In the genomic region with DNA sequence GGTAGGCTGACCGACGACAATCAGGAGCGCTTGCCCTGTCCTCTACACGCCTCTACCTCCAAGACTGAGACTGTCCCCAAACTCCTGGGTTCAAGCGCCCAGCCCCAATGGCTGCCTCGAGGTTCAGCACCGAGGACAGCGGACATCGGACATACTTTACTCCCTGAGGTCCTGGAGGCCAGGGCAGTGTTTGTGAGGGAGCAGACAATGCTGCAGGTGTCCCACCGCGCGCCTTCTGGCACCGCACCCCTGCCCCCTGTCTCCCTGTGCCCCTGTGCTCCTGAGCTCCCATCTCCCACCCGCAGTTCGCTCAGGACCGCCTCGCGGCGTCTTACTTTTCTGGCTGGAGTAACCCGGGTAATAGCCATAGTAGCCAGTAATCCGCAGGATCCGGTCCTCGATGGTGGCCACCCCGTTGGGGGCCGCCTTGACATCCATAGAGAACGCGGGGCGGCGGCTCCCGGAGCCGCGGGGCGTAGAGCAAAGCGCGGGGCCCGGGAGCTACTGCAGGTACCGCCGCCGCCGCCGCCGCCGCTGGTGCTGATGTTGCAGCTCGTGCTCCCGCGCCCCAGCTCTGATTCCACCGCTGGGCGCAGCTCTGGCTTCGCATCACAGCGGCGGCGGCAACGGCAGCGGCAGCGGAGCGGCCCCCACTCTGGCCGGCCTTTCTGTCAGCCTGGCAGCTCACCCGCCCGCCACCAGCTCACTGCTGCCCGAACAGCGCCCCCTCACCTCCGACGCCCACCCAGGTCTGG, we compare ENCODE assay signal across 10 mouse cellular contexts. TPM values are rescaled to one million over a fixed set of nuclear protein-coding genes. Genes with fewer than 3 reads are reported as not detected.
DNase-seq lines count a peak whose midpoint lies in the region; ATAC-seq and TF ChIP-seq lines count a peak whose summit lies in the region.
"Had no signal": no experiment of that assay in that cellular context is flagged by ENCODE, and none has a peak within 500 bp of the region (broad histone marks: within the 10 kb centered on the region; RNA-seq: fewer than 3 reads in every experiment).

No protein-coding gene starts in this region.

- peaks cover 8% of the 10 kb centered on the region for H3K4me1 ChIP-seq in embryonic facial prominence, embryonic 10.5 days
- H3K4me1 ChIP-seq in heart, embryonic 12.5 days (replicated peaks) = peaks cover 7% of the 10 kb centered on the region
- 0 out of 2 replicates have a peak, but pooled peaks cover 4% of the 10 kb centered on the region for H3K4me1 ChIP-seq in kidney, embryonic 14.5 days (ENCODE audit: control insufficient read depth, insufficient read depth, low read length)
- H3K4me1 ChIP-seq in liver, adult 2 months (ENCODE audit: control insufficient read depth, insufficient read depth, low read length) = no peaks in the 10 kb centered on the region
- H3K4me1 ChIP-seq in neural tube, embryonic 11.5 days (ENCODE audit: control insufficient read depth, insufficient read depth, low read length) = no peaks in the 10 kb centered on the region
- H3K4me1 ChIP-seq: megakaryocyte, embryonic 14.5 days had no signal

- no peak overlapping the region for H3K9ac ChIP-seq in heart, embryonic 12.5 days
- no peak overlapping the region for H3K9ac ChIP-seq in kidney, embryonic 14.5 days (ENCODE audit: low read depth, low read length)
- no peak overlapping the region for H3K9ac ChIP-seq in liver, adult 2 months (ENCODE audit: low read depth, low read length)
- peak overlapping the region; percentile 47; the same call in 1 of the 2 replicates for H3K9ac ChIP-seq in neural tube, embryonic 11.5 days (ENCODE audit: low read length)

- intact Hi-C loops in gastrocnemius, postnatal 14 days (cut with DNase I; ENCODE audit: low total_unique reads) = no loop called here

- H3K4me2 ChIP-seq in heart, embryonic 12.5 days = peak overlapping the region; percentile 90
- peak overlapping the region; percentile 58 for H3K4me2 ChIP-seq in kidney, embryonic 14.5 days (replicated peaks; ENCODE audit: low read depth, low read length)
- peak overlapping the region; percentile 81 for H3K4me2 ChIP-seq in neural tube, embryonic 11.5 days (ENCODE audit: low read depth)

- DNase-seq in gastrocnemius, postnatal 14 days = peak; percentile 41
- no peak for DNase-seq in gastrocnemius, postnatal 25 days
- peak; percentile 89 for DNase-seq in embryonic facial prominence, embryonic 10.5 days (ENCODE audit: low spot score)
- peak; percentile 2 for DNase-seq in liver, adult 2 months (ENCODE audit: extremely low read depth, low read depth, low spot score)
- DNase-seq in neural tube, embryonic 11.5 days (ENCODE audit: low spot score) = peak; percentile 75
- peak; percentile 52 for DNase-seq in thymus, postnatal 4 days

- H3K4me3 ChIP-seq in embryonic facial prominence, embryonic 10.5 days = peak overlapping the region; percentile 54
- H3K4me3 ChIP-seq in heart, embryonic 12.5 days = peak overlapping the region; percentile 42
- peak overlapping the region; percentile 27 for H3K4me3 ChIP-seq in kidney, embryonic 14.5 days (ENCODE audit: low read length)
- no peak overlapping the region for H3K4me3 ChIP-seq in liver, adult 2 months (ENCODE audit: insufficient read depth, low read depth, low read length)
- peak overlapping the region; percentile 45 for H3K4me3 ChIP-seq in neural tube, embryonic 11.5 days (ENCODE audit: low read depth, low read length)
- H3K4me3 ChIP-seq: megakaryocyte, embryonic 14.5 days had no signal

- TF ChIP-seq CTCF in liver, adult 2 months (IDR thresholded peaks at IDR 0.05; ENCODE audit: low read depth, low read length) = no peak

- ATAC-seq in heart, embryonic 12.5 days (ENCODE audit: insufficient number of reproducible peaks, low FRiP score) = peak; percentile 66; the same call in 1 of the 2 replicates
- peak; percentile 99 for ATAC-seq in kidney, embryonic 14.5 days (ENCODE audit: low FRiP score, low TSS enrichment)
- peak; percentile 69 for ATAC-seq in neural tube, embryonic 11.5 days (ENCODE audit: insufficient read depth, low FRiP score, low TSS enrichment)

- under 1% methylated on average over 63 of the region's 63 CpGs for WGBS in embryonic facial prominence, embryonic 10.5 days
- under 1% methylated on average over 63 of the region's 63 CpGs for WGBS in heart, embryonic 12.5 days
- WGBS in kidney, embryonic 14.5 days = under 1% methylated on average over 52 of the region's 63 CpGs
- 2% methylated on average over 63 of the region's 63 CpGs for WGBS in liver, adult 2 months
- WGBS in neural tube, embryonic 11.5 days = 1% methylated on average over 54 of the region's 63 CpGs

- H3K27ac ChIP-seq in embryonic facial prominence, embryonic 10.5 days (replicated peaks) = no peak overlapping the region
- H3K27ac ChIP-seq in heart, embryonic 12.5 days (ENCODE audit: poor library complexity, severe bottlenecking) = no peak overlapping the region
- H3K27ac ChIP-seq in kidney, embryonic 14.5 days (ENCODE audit: low read depth, low read length) = no peak overlapping the region
- no peak overlapping the region for H3K27ac ChIP-seq in liver, adult 2 months (replicated peaks; ENCODE audit: insufficient read depth, low read depth, low read length)
- H3K27ac ChIP-seq in neural tube, embryonic 11.5 days (ENCODE audit: low read depth, low read length) = no peak overlapping the region

- peaks cover 19% of the 10 kb centered on the region for H3K27me3 ChIP-seq in embryonic facial prominence, embryonic 10.5 days (replicated peaks; ENCODE audit: low read depth, poor library complexity, severe bottlenecking)
- peaks cover 9% of the 10 kb centered on the region for H3K27me3 ChIP-seq in heart, embryonic 12.5 days (replicated peaks)
- H3K27me3 ChIP-seq in kidney, embryonic 14.5 days (ENCODE audit: control insufficient read depth, insufficient read depth, low read length) = peaks cover 8% of the 10 kb centered on the region
- H3K27me3 ChIP-seq in liver, adult 2 months (ENCODE audit: control insufficient read depth, insufficient read depth, low read length) = peaks cover 4% of the 10 kb centered on the region; the same call in 1 of the 2 replicates
- no peaks in the 10 kb centered on the region for H3K27me3 ChIP-seq in neural tube, embryonic 11.5 days (ENCODE audit: control insufficient read depth, insufficient read depth, low read length)

- H3K36me3 ChIP-seq in embryonic facial prominence, embryonic 10.5 days (replicated peaks) = no peaks in the 10 kb centered on the region
- H3K36me3 ChIP-seq in heart, embryonic 12.5 days = no peaks in the 10 kb centered on the region
- H3K36me3 ChIP-seq in kidney, embryonic 14.5 days (ENCODE audit: control insufficient read depth, insufficient read depth, low read length) = no peaks in the 10 kb centered on the region
- H3K36me3 ChIP-seq in liver, adult 2 months (ENCODE audit: control insufficient read depth, insufficient read depth, low read length) = no peaks in the 10 kb centered on the region
- no peaks in the 10 kb centered on the region for H3K36me3 ChIP-seq in neural tube, embryonic 11.5 days (ENCODE audit: control insufficient read depth, insufficient read depth, low read length)

- H3K9me3 ChIP-seq in embryonic facial prominence, embryonic 10.5 days = no peaks in the 10 kb centered on the region
- H3K9me3 ChIP-seq in heart, embryonic 12.5 days (replicated peaks) = no peaks in the 10 kb centered on the region
- H3K9me3 ChIP-seq in kidney, embryonic 14.5 days (ENCODE audit: control insufficient read depth, low read length) = no peaks in the 10 kb centered on the region
- no peaks in the 10 kb centered on the region for H3K9me3 ChIP-seq in neural tube, embryonic 11.5 days (ENCODE audit: control insufficient read depth, low read length)

- H3K79me2 ChIP-seq in liver, adult 2 months (ENCODE audit: control insufficient read depth, insufficient read depth, low read length) = no peaks in the 10 kb centered on the region

- TF ChIP-seq POLR2A in liver, adult 2 months (IDR thresholded peaks at IDR 0.05; ENCODE audit: extremely low read depth, insufficient read depth, low read length) = no peak

RNA-seq across cellular contexts. Expression of a gene that starts 0.5 kb away (rescaled TPM):
- not detected for total RNA-seq in gastrocnemius, postnatal 14 days (2021)
- not detected for total RNA-seq in gastrocnemius, postnatal 25 days (2021)
- 0.07 TPM in 1 of 2 replicates, not detected in the other for polyA plus RNA-seq in embryonic facial prominence, embryonic 10.5 days (2016; fragmentation: Nextera tagmentation; extraction: Ambion mirVana)
- polyA plus RNA-seq in heart, embryonic 12.5 days (2016; fragmentation: Nextera tagmentation; extraction: Ambion mirVana) = 0.21 TPM in 1 of 2 replicates, not detected in the other
- not detected in 2 replicates for polyA plus RNA-seq in kidney, embryonic 14.5 days (2014; fragmentation: Nextera tagmentation; extraction: Ambion mirVana)
- total RNA-seq in liver, adult 2 months (2014; rRNA removed) = not detected in 2 replicates
- not detected in 2 replicates for polyA plus RNA-seq in liver, adult 2 months (2012; rRNA removed)
- 1.1 TPM in 2 replicates for polyA plus RNA-seq in neural tube, embryonic 11.5 days (2014; fragmentation: Nextera tagmentation; extraction: Ambion mirVana)
- polyA plus RNA-seq: C2C12 had no signal
